Mouse (Mus musculus): ENCODE results near the gene Il20ra. TPM values are rescaled to one million over a fixed set of nuclear protein-coding genes. Genes with fewer than 3 reads are reported as not detected.

The Il20ra gene
- polyA plus RNA-seq, 1 experiment from 2014 or later, result 0.84 TPM

DNA sequence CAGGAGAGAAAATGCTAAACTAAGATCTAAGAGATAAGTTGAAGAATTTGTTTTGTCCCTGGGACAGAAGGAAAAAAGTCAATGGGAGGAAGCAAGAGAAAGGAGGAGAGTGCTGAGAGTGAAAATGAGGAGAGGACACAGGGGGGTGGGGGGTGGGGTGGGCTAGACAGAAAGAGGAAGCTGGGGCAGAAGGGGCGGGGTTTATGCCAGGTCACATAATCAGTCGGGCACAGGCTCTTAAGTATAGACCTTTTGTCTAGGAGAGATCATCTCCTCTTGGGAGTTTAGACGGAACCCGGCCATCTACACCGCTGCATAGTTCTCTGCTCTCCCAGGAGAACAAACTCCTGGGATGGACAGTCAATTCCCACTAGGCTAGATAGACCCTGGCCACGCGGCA lies 90.6 kb downstream of the Il20ra start:
- no peak for ATAC-seq
- Histone ChIP-seq H3K9ac (ENCODE audit: low read depth, low read length) (no peak overlapping the region), H3K4me2 (ENCODE audit: low read length) (no peak overlapping the region), H3K36me3 (ENCODE audit: control insufficient read depth, insufficient read depth, low read length) (no peaks in the 10 kb centered on the region), H3K4me1 (ENCODE audit: control insufficient read depth, insufficient read depth, low read length) (no peaks in the 10 kb centered on the region), H3K27me3 (ENCODE audit: control insufficient read depth, insufficient read depth, low read depth, low read length) (no peaks in the 10 kb centered on the region), H3K4me3 (ENCODE audit: low read depth, low read length) (no peak overlapping the region), H3K9me3 (replicated peaks; ENCODE audit: control insufficient read depth, low read length, poor library complexity, severe bottlenecking) (no peaks in the 10 kb centered on the region), H3K27ac (ENCODE audit: low read length) (no peak overlapping the region)
- WGBS, result 83% methylated on average over 7 of the region's 7 CpGs

DNA sequence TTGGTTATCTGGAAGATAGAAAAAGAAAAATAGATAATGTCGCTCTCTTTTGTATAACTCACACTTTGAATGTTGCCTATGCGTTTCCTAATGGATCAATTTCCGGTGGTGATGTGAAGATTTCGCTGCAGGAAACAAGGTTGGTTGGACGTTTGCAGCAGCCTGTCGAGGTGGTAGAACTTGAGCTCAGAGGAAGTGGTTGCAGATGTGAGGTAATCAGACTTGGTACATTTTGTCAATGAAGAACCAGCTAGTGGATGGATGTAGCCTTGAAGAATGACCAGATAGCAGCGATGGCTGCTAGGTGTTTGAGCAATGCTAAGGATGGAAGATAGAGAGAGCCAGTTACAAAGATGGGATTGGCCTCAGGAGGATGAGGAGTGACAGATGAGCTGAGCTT lies 92.4 kb downstream of the Il20ra start:
- H3K4me1 ChIP-seq (ENCODE audit: control insufficient read depth, insufficient read depth, low read length), result no peaks in the 10 kb centered on the region
- H3K9ac ChIP-seq (ENCODE audit: low read depth, low read length), result no peak overlapping the region
- no peak overlapping the region for H3K4me2 ChIP-seq (ENCODE audit: low read length)
- no peaks in the 10 kb centered on the region for H3K9me3 ChIP-seq (replicated peaks; ENCODE audit: control insufficient read depth, low read length, poor library complexity, severe bottlenecking)
- WGBS, result 93% methylated on average over 7 of the region's 7 CpGs
- no peak for ATAC-seq
- no peaks in the 10 kb centered on the region for H3K36me3 ChIP-seq (ENCODE audit: control insufficient read depth, insufficient read depth, low read length)
- no peaks in the 10 kb centered on the region for H3K27me3 ChIP-seq (ENCODE audit: control insufficient read depth, insufficient read depth, low read depth, low read length)
- no peak overlapping the region for H3K27ac ChIP-seq (ENCODE audit: low read length)
- no peak overlapping the region for H3K4me3 ChIP-seq (ENCODE audit: low read depth, low read length)

Other genes with a start within 250 kb of the Il20ra start
- gene Ifngr1, start 120.6 kb upstream of the Il20ra start, polyA plus RNA-seq (2015; fragmentation: Nextera tagmentation; extraction: Ambion mirVana), result 19.4 and 20.0 TPM in 2 replicates
- gene Il22ra2, start 90.6 kb upstream of the Il20ra start, polyA plus RNA-seq (2015; fragmentation: Nextera tagmentation; extraction: Ambion mirVana), result not detected in 2 replicates
- gene Slc35d3, start 138.9 kb downstream of the Il20ra start, polyA plus RNA-seq (2015; fragmentation: Nextera tagmentation; extraction: Ambion mirVana), result 1.5 and 2.5 TPM in 2 replicates
- 26.0 and 32.8 TPM in 2 replicates for gene Pex7, start 195.1 kb downstream of the Il20ra start, polyA plus RNA-seq (2015; fragmentation: Nextera tagmentation; extraction: Ambion mirVana)
- 1.1 and 1.2 TPM in 2 replicates for gene Map3k5, start 221.9 kb downstream of the Il20ra start, polyA plus RNA-seq (2015; fragmentation: Nextera tagmentation; extraction: Ambion mirVana)

All from midbrain, embryonic 16.5 days (tissue).